Mouse (Mus musculus): ENCODE data around the gene Slit3.

Slit3 gene

GRCm38 (mm10) chr11:35198537-35199088 is 77.6 kb downstream of the Slit3 start:
- no peak for DNase-seq (ENCODE audit: low spot score)

- no peak for DNase-seq (ENCODE audit: low spot score)
These were observed 81.3 kb downstream of the Slit3 start for GRCm38 (mm10) chr11:35202332-35202731.

- no peak for DNase-seq (ENCODE audit: low spot score)
These were observed 82.6 kb downstream of the Slit3 start for GRCm38 (mm10) chr11:35203673-35204072.

GRCm38 (mm10) chr11:35204084-35204483 is 83.1 kb downstream of the Slit3 start:
- DNase-seq (ENCODE audit: low spot score) = no peak

GRCm38 (mm10) chr11:35210728-35211682 is 90.0 kb downstream of the Slit3 start:
- no peak for DNase-seq (ENCODE audit: low spot score)

DNA sequence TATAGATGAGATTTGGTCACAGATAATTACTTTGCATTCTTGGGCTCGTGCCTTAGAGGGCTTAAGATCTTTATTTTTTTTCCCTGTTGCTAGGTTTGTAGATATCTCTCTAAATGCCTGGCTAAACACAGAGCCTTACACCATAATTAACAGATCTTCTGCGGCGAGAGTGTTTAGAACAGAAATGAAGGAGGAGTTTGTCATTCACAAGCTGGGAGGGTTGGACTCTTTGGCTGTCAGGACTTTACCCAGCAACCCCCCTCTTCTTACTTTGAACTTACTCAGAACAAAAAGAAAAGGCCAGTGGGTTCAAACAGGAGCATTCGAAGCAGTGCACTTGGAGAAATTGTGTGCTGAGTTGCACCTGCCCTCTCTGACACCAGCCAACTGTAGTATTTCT is 103.0 kb downstream of the Slit3 start:
- DNase-seq (ENCODE audit: low spot score) = no peak

GRCm38 (mm10) chr11:35231361-35232090 is 110.5 kb downstream of the Slit3 start:
- no peak for DNase-seq (ENCODE audit: low spot score)

- DNase-seq (ENCODE audit: low spot score) = no peak
These were observed 111.3 kb downstream of the Slit3 start for GRCm38 (mm10) chr11:35232321-35232720.

DNA sequence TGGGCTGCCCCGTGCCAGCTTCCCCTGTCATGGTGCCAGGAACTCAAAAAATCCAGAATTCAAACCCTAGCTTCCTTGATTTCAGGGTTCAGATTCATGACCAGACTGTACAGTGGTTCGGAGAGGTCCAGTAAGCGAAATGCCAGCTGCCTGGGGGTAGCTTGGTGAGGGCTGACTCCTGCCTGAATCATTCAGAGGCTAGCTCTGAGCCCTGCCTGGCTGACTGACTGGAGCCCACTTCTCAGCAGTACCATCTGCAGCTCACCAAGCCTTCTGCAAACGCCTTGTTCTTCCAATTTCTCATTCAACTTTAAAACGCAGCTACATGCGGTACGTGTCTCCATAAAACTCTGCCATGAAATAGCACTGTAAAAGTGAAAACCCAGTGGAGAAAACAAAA is 120.4 kb downstream of the Slit3 start:
- DNase-seq (ENCODE audit: low spot score) = no peak

DNA sequence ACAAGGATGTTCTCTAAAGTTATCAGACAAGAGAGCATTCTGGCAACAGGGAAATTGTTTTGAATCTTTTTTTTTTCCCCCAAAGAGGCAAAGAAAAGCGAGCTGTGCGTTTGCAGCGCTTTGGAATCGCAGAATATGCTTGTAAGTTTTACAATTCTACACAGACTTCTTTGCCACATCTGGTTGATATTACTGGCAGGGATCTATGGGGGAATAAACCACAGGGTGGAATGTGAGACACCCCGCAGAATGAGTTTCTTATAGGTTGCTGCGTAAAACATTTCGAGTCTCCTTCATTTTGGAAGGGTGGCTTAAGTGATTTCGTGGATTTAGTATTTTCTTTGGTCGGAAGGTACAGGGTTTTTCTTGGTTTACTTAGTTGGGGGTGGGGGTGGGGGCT is 122.6 kb downstream of the Slit3 start:
- DNase-seq (ENCODE audit: low spot score) = no peak

DNA sequence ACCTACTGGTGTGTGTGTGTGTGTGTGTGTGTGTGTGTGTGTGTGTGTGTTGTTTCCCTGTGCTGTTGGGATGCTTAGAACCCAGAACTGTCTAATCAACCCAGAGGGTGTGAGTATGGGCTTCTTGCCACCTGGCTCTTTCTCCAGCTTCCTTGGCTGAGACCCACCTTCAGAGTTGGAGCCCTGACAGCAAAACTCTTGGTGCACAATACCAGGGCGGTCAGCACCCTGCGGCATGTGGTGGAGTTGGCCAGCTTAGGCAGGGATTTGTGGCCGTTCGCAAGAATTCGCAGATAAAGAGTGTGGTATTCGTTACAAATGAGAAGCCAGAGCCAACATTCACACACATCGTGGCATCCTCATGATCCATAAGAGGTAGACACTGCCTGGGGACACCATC is 123.5 kb downstream of the Slit3 start:
- DNase-seq (ENCODE audit: low spot score) = no peak

DNA sequence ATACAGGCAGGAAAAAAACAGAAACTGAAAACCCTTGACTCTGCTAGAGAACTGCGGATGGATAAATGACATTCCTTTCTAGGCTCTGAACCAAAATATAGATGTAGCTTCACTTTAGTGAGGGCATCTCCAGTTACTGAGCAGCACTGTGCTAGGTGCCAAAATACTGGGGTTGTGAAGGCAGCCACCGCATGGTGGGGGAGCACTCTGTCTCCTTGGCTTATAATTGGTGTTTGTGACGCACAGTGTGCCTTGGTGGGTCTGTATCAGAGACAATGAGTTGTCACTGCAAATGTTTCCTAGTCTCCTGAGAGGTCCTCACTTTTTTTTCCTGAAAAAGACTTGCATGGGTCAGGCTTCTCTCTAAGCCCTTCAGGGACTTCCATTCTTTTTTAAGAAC is 125.6 kb downstream of the Slit3 start:
- no peak for DNase-seq (ENCODE audit: low spot score)

GRCm38 (mm10) chr11:35248088-35248487 is 127.1 kb downstream of the Slit3 start:
- DNase-seq (ENCODE audit: low spot score) = no peak

DNA sequence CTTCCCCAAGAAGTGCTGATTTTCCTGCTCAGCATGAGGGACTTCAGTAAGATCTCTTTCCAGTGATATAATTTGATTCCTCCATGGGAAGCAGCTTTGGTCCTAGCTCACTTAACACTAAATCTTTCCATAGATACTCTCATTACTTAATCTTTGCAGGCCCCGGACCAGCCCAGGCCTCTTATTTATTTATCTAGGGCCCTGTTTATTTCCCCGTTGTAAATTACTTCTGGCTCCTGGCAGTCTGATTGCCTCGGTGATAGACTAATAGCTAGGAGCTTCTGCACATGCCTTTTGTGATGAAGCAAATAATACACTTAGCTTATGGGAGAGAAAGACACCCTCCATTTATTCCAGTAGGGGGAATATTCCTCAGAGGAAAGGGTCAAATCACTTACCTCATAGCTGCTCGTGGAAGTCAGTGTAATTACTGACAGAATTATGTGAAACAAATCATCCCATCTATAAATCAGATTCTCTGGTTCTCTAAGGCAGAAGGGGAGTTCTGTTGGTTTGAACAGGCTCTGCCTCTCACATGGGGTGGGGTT is 129.9 kb downstream of the Slit3 start:
- no peak for DNase-seq (ENCODE audit: low spot score)

DNA sequence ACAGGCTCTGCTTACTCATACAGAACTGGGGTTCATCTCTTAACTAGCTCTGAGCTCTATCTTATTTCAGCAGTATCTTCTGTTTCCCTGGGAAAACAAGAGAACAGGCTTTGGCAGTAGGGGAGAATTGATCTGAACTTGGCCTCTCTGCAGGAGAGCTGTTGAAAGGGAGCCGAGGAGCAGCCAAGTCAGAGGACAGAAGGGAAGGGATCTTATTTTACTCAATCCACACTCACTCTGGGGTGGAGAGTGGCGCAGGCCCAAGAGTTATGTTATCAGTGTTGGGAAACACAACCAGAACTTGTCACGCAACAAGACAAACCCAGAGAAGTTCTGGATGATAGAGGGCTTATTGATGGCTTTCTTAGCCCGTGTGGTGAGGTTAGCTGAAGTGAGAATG is 130.9 kb downstream of the Slit3 start:
- no peak for DNase-seq (ENCODE audit: low spot score)

DNA sequence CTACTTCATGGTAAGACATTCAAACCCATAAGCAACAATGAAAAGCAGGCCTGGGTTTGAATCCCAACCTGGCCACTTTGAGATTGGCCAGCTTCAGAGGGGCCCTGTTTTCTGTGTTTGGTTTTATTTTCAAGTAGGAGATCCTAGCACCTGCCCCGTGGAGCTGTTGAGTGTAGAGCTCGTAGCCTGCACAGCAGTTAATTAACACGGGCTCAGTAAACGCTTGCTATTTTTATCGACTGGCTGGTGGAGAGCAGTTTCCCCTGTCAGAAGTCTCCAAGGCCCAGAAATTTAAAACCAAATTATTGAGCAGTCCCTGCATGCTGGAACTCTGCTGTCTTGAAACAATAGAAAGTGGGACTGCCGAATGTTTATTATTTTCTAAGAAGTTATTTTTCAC is 136.3 kb downstream of the Slit3 start:
- DNase-seq (ENCODE audit: low spot score) = no peak

GRCm38 (mm10) chr11:35261562-35262087 is 140.6 kb downstream of the Slit3 start:
- DNase-seq (ENCODE audit: low spot score) = no peak

DNA sequence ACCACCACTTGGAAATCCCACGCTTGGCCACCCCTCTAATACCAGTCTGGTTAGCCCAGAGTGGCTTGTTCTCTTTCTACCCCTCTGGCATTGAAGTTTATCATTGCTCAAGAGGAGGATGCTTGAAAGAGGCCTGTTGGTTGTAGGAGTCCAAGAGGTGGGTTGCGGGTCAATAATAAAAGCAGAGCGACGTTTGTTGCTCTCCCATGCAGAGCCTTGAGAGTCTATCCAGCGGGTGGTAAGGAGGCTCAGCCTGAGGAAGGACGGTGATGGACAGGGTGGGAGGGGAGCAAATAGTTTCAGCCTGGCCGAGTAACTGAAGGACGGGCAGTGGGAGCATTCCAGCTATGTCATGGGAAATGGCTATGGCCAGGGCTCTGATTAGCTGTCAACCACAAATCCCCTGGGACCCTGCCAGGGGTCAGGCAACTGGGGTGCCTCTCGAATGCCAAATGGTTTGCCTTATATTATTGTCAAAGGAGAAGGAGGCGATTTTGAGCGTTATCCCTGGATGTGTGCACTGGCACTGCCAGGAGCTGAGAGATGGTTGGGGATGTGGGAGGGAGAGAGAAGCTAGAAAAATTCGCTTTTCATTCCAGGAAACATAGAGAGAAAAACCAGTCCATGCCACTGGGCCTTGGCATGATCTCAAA is 141.4 kb downstream of the Slit3 start:
- no peak for DNase-seq (ENCODE audit: low spot score)

DNA sequence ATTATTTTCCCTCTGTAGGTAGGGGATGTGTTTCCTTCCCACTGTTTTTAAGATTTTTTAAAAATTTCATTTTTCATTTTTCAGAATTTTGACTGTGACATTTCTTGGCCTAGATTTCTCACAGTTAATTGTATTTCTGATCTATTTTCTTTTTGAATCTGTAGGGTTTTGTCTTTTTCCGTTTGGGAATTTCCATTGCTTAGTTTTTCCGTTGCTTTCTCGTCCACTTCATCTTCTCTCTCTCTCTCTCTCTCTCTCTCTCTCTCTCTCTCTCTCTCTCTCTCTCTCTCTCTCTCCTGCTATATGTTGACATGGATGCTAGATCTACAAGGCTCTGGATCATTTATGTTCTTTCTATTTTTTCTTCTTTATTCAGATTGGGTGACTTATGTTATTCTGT is 143.7 kb downstream of the Slit3 start:
- DNase-seq (ENCODE audit: low spot score) = no peak

DNA sequence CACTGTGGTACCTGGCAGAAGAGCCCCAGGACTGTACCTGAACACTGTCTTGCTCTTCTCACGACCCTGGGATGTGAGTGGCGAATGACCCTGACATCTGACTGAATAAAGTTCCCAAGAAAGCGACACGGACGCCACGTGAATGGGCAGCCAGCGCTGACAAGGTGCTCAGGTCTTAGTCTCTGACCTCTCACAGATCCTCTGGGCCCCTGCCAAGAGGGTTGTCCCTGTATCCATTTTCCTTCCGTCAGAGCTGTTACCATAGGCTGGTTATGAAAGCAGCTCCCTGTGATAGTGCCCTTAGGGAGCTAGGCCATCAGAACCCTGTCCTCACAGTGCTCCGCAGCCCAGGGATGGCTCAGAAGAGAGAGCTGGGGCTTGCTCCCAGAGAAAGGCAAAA is 149.4 kb downstream of the Slit3 start:
- no peak for DNase-seq (ENCODE audit: low spot score)

GRCm38 (mm10) chr11:35273416-35273815 is 152.4 kb downstream of the Slit3 start:
- no peak for DNase-seq (ENCODE audit: low spot score)

- no peak for DNase-seq (ENCODE audit: low spot score)
These were observed 153.0 kb downstream of the Slit3 start for GRCm38 (mm10) chr11:35274036-35274435.
